Mouse (Mus musculus) CH12.LX (cell line): ENCODE results near the gene Efna4. TPM values are rescaled to one million over a fixed set of nuclear protein-coding genes. Genes with fewer than 3 reads are reported as not detected.

ENCODE experiments used
- DNase-seq: peaks from one replicate; pipeline ENCODE4 v3.0.0-alpha.2; 2013; ENCODE audit errors: extremely low read depth
- H3K27ac ChIP-seq: 2 replicates; pipeline ENCODE4 v1.5.1; 2012; ENCODE audit warnings: low read depth, mild to moderate bottlenecking, control low read depth, moderate library complexity; ENCODE audit not compliant: insufficient read depth
- H3K27me3 ChIP-seq: replicated peaks from 2 replicates; pipeline ENCODE3; 2012; ENCODE audit warnings: inconsistent platforms
- H3K36me3 ChIP-seq, 2 experiments: replicated peaks in 1 of 2; 2 replicates each; pipeline versions ENCODE3 to v1.6.1; 2012; ENCODE audit warnings: inconsistent platforms in 1 of 2, low read length in 1 of 2, mild to moderate bottlenecking in 1 of 2, mixed read lengths in 1 of 2, moderate library complexity in 1 of 2; ENCODE audit not compliant: control insufficient read depth in 1 of 2, insufficient read depth in 1 of 2
- H3K4me1 ChIP-seq, 2 experiments: 2 replicates each; pipeline ENCODE4 v1.6.1; 2012; ENCODE audit warnings: inconsistent platforms in 1 of 2, moderate library complexity in 1 of 2; ENCODE audit not compliant: insufficient read depth in 2 of 2, control insufficient read depth in 1 of 2
- H3K4me2 ChIP-seq: 2 replicates; pipeline ENCODE4 v1.6.1; 2012; ENCODE audit warnings: low read depth, mild to moderate bottlenecking, control low read depth; ENCODE audit not compliant: poor library complexity, insufficient read depth, severe bottlenecking
- H3K4me3 ChIP-seq, 3 experiments: fragments of 150-350 bp in 1 of 3; sonication (generic) in 1 of 3; replicated peaks in 1 of 3; 2 replicates each; pipeline versions ENCODE3 to v1.5.1; 2011 to 2012; ENCODE audit warnings: low read depth in 2 of 3, low read length in 2 of 3, mild to moderate bottlenecking in 2 of 3, moderate library complexity in 2 of 3, control low read depth in 1 of 3, improper control_type of control experiment in 1 of 3, inconsistent platforms in 1 of 3, mixed read lengths in 1 of 3; ENCODE audit not compliant: poor library complexity in 1 of 3
- H3K79me2 ChIP-seq: replicated peaks from 2 replicates; pipeline ENCODE4 v1.6.1; 2012; ENCODE audit warnings: mild to moderate bottlenecking, moderate library complexity; ENCODE audit not compliant: control insufficient read depth, poor library complexity, insufficient read depth, severe bottlenecking; ENCODE audit errors: extremely low read depth
- H3K9ac ChIP-seq: 2 replicates; pipeline ENCODE4 v1.6.1; 2012; ENCODE audit warnings: low read depth, mild to moderate bottlenecking, control low read depth, moderate library complexity; ENCODE audit not compliant: insufficient read depth
- H3K9me3 ChIP-seq: replicated peaks from 2 replicates; pipeline ENCODE3; 2012; ENCODE audit warnings: low read length, inconsistent platforms, mixed read lengths
- BHLHE40 ChIP-seq: IDR thresholded peaks from 2 replicates; pipeline ENCODE4 v1.6.1; 2011; ENCODE audit warnings: mild to moderate bottlenecking, low read depth, low read length, improper control_type of control experiment
- CHD1 ChIP-seq: IDR thresholded peaks from 2 replicates; pipeline ENCODE4 v1.6.1; 2012; ENCODE audit warnings: low read depth, low read length, improper control_type of control experiment, inconsistent platforms
- CHD2 ChIP-seq: IDR thresholded peaks from 2 replicates; pipeline ENCODE4 v1.6.1; 2011; ENCODE audit warnings: low read length, improper control_type of control experiment
- EP300 ChIP-seq: IDR thresholded peaks from 2 replicates; pipeline ENCODE4 v1.6.1; 2011; ENCODE audit warnings: low read length, improper control_type of control experiment
- GABPA ChIP-seq: IDR thresholded peaks from 2 replicates; pipeline ENCODE4 v1.6.1; 2012; ENCODE audit warnings: low read depth, low read length, improper control_type of control experiment, inconsistent platforms; ENCODE audit not compliant: insufficient replicate concordance
- KAT2A ChIP-seq: IDR thresholded peaks from 2 replicates; pipeline ENCODE4 v1.6.1; 2012; ENCODE audit warnings: low read length, improper control_type of control experiment, inconsistent platforms; ENCODE audit not compliant: insufficient replicate concordance
- MAFK ChIP-seq: IDR thresholded peaks from 2 replicates; pipeline ENCODE4 v1.6.1; 2011; ENCODE audit warnings: low read length, improper control_type of control experiment; ENCODE audit not compliant: insufficient replicate concordance
- MXI1 ChIP-seq: IDR thresholded peaks from 2 replicates; pipeline ENCODE4 v1.6.1; 2011; ENCODE audit warnings: mild to moderate bottlenecking, low read depth, low read length, improper control_type of control experiment
- NELFE ChIP-seq: IDR thresholded peaks from 2 replicates; pipeline ENCODE4 v1.6.1; 2011; ENCODE audit warnings: low read depth, low read length, improper control_type of control experiment
- NRF1 ChIP-seq: IDR thresholded peaks from 2 replicates; pipeline ENCODE4 v1.6.1; 2014; ENCODE audit warnings: low read depth, mild to moderate bottlenecking, inconsistent platforms, low read length, improper control_type of control experiment, moderate library complexity
- PAX5 ChIP-seq: IDR thresholded peaks from 2 replicates; pipeline ENCODE4 v1.6.1; 2012; ENCODE audit warnings: low read length, inconsistent platforms, mixed read lengths
- POLR2A ChIP-seq: IDR thresholded peaks from 2 replicates; pipeline ENCODE4 v1.6.1; 2011; ENCODE audit warnings: low read depth, mild to moderate bottlenecking, improper control_type of control experiment, low read length
- POLR2AphosphoS2 ChIP-seq: IDR thresholded peaks from 2 replicates; pipeline ENCODE4 v1.6.1; 2011; ENCODE audit warnings: low read depth, low read length, improper control_type of control experiment
- RAD21 ChIP-seq: IDR thresholded peaks from 2 replicates; pipeline ENCODE4 v1.6.1; 2011; ENCODE audit warnings: low read depth, mild to moderate bottlenecking, low read length, improper control_type of control experiment, moderate library complexity
- SMC3 ChIP-seq: IDR thresholded peaks from 2 replicates; pipeline ENCODE4 v1.6.1; 2011; ENCODE audit warnings: low read depth, low read length, improper control_type of control experiment
- TBP ChIP-seq: conservative IDR thresholded peaks from 2 replicates; pipeline ENCODE4 v1.6.1; 2011; ENCODE audit warnings: low read depth, low read length, improper control_type of control experiment
- UBTF ChIP-seq: IDR thresholded peaks from 2 replicates; pipeline ENCODE4 v1.6.1; 2012; ENCODE audit warnings: low read depth, mild to moderate bottlenecking, inconsistent platforms, low read length, improper control_type of control experiment, moderate library complexity
- USF1 ChIP-seq: IDR thresholded peaks from 2 replicates; pipeline ENCODE4 v1.6.1; 2014; ENCODE audit warnings: low read depth, mild to moderate bottlenecking, inconsistent platforms, low read length, improper control_type of control experiment
- USF2 ChIP-seq: conservative IDR thresholded peaks from 2 replicates; pipeline ENCODE4 v1.6.1; 2011; ENCODE audit warnings: low read depth, low read length, improper control_type of control experiment
- ZC3H11A ChIP-seq: IDR thresholded peaks from 2 replicates; pipeline ENCODE4 v1.6.1; 2012; ENCODE audit warnings: low read depth, mild to moderate bottlenecking, inconsistent platforms, low read length, improper control_type of control experiment
- ZMIZ1 ChIP-seq: IDR thresholded peaks from 2 replicates; pipeline ENCODE4 v1.6.1; 2012; ENCODE audit warnings: low read depth, mild to moderate bottlenecking, inconsistent platforms, low read length, improper control_type of control experiment
- ZNF384 ChIP-seq: IDR thresholded peaks from 2 replicates; pipeline ENCODE4 v1.6.1; 2012; ENCODE audit warnings: low read depth, low read length, improper control_type of control experiment, inconsistent platforms
- dilution Hi-C: fragments of 300-500 bp; cut with MboI; formaldehyde crosslinking; loops from 2 replicates; pipeline ENCODE4 v1.14.3; 2020; ENCODE audit warnings: low sequenced_read_pairs; ENCODE audit not compliant: extremely low pct_unique_long_range_greater_than_20kb, extremely low pct_ligation_motif_present
- in situ Hi-C: fragments of 300-500 bp; cut with MboI; formaldehyde crosslinking; loops from 3 replicates; pipeline ENCODE4 v1.14.3; 2019; ENCODE audit warnings: low sequenced_read_pairs, low pct_ligation_motif_present, low pct_unique_long_range_greater_than_20kb, mixed read lengths
- polyA plus RNA-seq: library from polyadenylated mRNA; unstranded; fragments of >175 nt; gene quantifications from 2 replicates; pipeline ENCODE4 v1.2.1, GENCODE M21; 2012; ENCODE audit warnings: low read depth; ENCODE audit not compliant: insufficient read length
- total RNA-seq, 2 experiments: library from RNA; depleted of rRNA; stranded (reverse); fragments of 300-350 nt in 1 of 2; fragments of >200 nt in 1 of 2; gene quantifications; 2 replicates each; pipeline ENCODE4 v1.2.3; 2012 to 2014

Efna4 gene
- total and polyA plus RNA-seq, 3 experiments = 1.1 to 2.6 (median 1.1) TPM

DNA sequence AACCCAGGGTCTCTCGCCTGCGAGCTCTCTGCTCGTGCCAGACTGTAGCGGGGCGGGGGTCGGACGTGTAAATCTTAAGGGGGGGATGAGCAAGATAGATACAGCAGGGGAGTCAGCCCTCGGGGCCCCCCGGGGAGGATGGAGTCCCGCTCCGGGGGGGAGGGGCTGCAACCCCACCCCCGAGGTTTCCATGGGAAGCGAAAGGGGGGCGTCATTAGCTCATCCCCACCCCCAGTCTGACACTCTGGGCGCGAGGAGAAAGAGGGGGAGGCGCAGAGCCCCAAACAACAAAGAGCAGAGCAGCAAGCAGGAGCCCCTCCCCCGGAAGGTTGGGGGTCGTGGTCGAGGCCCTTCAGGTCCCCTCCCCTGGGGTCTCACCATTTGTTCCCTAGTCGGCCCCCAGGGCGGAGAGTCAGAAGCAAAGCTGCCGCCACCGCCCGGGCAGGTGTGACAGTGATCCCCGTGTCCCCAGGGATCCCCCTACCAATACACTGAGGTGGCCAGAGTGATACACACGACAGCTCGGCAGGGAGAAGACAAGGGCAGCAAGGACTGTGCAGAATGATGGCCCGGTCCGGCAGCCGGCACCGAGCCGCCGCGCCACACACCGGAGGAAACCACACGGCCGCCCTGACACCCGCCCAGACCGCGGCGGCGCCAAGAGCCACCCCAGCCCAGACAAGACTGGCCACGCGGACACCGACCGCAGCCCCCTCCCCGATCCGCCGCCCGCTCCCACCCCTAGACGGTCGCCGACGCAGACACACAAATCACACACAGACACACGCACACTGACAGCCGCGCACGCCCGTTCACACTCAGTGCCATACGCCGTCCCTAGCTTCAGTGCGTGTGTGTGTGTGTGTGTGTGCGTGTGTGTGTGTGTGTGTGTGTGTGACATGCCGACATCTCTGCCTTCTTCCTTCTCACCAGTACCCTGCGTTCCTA, 16.4 kb downstream of the Efna4 start:
- peak overlapping the region in 1 of 3 experiments; percentile 20 for H3K4me3 ChIP-seq
- DNase-seq = no peak

GRCm38 (mm10) chr3:89320581-89321182, 17.1 kb downstream of the Efna4 start:
- dilution Hi-C loops = no loop called here
- Histone ChIP-seq H3K4me2 (peak overlapping the region; percentile 88), H3K27ac (no peak overlapping the region), H3K27me3 (peaks cover 83% of the 10 kb centered on the region), H3K79me2 (no peaks in the 10 kb centered on the region), H3K4me1 (peaks cover 30 to 53% of the 10 kb centered on the region in 2 experiments), H3K9me3 (peaks cover 3% of the 10 kb centered on the region), H3K9ac (no peak overlapping the region), H3K4me3 (no peak overlapping the region), H3K36me3 (no peaks in the 10 kb centered on the region)
- in situ Hi-C loops = no loop called here
- TF ChIP-seq EP300 (no peak), MXI1 (no peak), UBTF (no peak), TBP (no peak), PAX5 (no peak), CHD2 (no peak), CHD1 (no peak), ZC3H11A (no peak), POLR2AphosphoS2 (no peak), ZMIZ1 (no peak), ZNF384 (no peak), SMC3 (no peak), NRF1 (no peak), BHLHE40 (peak; percentile 83), GABPA (no peak), USF2 (peak; percentile 22; the same call in 1 of the 2 replicates), NELFE (no peak), KAT2A (no peak), RAD21 (no peak), POLR2A (no peak), MAFK (no peak), USF1 (peak; percentile 61)
- DNase-seq = no peak

More for the DNA sequence above, 16.4 kb downstream of the Efna4 start:
- TF ChIP-seq UBTF (0 out of 2 replicates have a peak, but pooled peaks have one; percentile 17), CHD1 (no peak)
- H3K9me3 ChIP-seq = peaks cover 3% of the 10 kb centered on the region
- in situ Hi-C loops = no loop called here
- H3K4me2 ChIP-seq = peak overlapping the region; percentile 88
- peaks cover 25 to 46% of the 10 kb centered on the region in 2 experiments for H3K4me1 ChIP-seq
- H3K27me3 ChIP-seq = peaks cover 82% of the 10 kb centered on the region
- H3K9ac ChIP-seq = no peak overlapping the region
- dilution Hi-C loops = no loop called here
- no peaks in the 10 kb centered on the region for H3K36me3 ChIP-seq
- H3K27ac ChIP-seq = no peak overlapping the region
- H3K79me2 ChIP-seq = no peaks in the 10 kb centered on the region
